Mouse (Mus musculus): ENCODE measurements around the gene Lzts3.
A peak's percentile ranks its signal among the peaks of the same experiment; 100 is the strongest.

Lzts3 gene

GRCm38 (mm10) chr2:130634739-130635411 is 7.7 kb downstream of the Lzts3 start:
- DNase-seq, result peak; percentile 21 to 37

GRCm38 (mm10) chr2:130634006-130634738 is 8.4 kb downstream of the Lzts3 start:
- no peak for DNase-seq

GRCm38 (mm10) chr2:130632887-130633675 is 9.5 kb downstream of the Lzts3 start:
- no peak for DNase-seq

- DNase-seq, result no peak
Observed at GRCm38 (mm10) chr2:130632416-130632815, 10.2 kb downstream of the Lzts3 start.

- DNase-seq, result peak; percentile 91
Observed at GRCm38 (mm10) chr2:130629839-130630203, 12.8 kb downstream of the Lzts3 start, which contains the start of the genes Fastkd5 and Ubox5. TSS of gene Fastkd5 (minus strand) at chr2:130630027. TSS of gene Ubox5 (minus strand) at chr2:130630038.

- DNase-seq, result no peak
Observed at GRCm38 (mm10) chr2:130629080-130629838, 13.3 kb downstream of the Lzts3 start.

- no peak for DNase-seq
Observed at GRCm38 (mm10) chr2:130628424-130628823, 14.2 kb downstream of the Lzts3 start.

GRCm38 (mm10) chr2:130618972-130619371 is 23.6 kb downstream of the Lzts3 start:
- no peak for DNase-seq

GRCm38 (mm10) chr2:130613091-130613490 is 29.5 kb downstream of the Lzts3 start:
- no peak for DNase-seq

- no peak for DNase-seq
Observed at GRCm38 (mm10) chr2:130602195-130602594, 40.4 kb downstream of the Lzts3 start.

GRCm38 (mm10) chr2:130598399-130598798 is 44.2 kb downstream of the Lzts3 start:
- no peak for DNase-seq

- no peak for DNase-seq
Observed at GRCm38 (mm10) chr2:130597601-130598010, 45.0 kb downstream of the Lzts3 start.

GRCm38 (mm10) chr2:130595596-130595995 is 47.0 kb downstream of the Lzts3 start:
- DNase-seq, result no peak

GRCm38 (mm10) chr2:130591016-130591415 is 51.6 kb downstream of the Lzts3 start:
- no peak for DNase-seq

- no peak for DNase-seq
Observed at GRCm38 (mm10) chr2:130589761-130590160, 52.8 kb downstream of the Lzts3 start.

GRCm38 (mm10) chr2:130589157-130589556 is 53.4 kb downstream of the Lzts3 start:
- DNase-seq, result no peak

GRCm38 (mm10) chr2:130588373-130588772 is 54.2 kb downstream of the Lzts3 start:
- no peak for DNase-seq

- DNase-seq, result no peak
Observed at GRCm38 (mm10) chr2:130586016-130586415, 56.6 kb downstream of the Lzts3 start.

- peak; percentile 42 to 61 for DNase-seq
Observed at GRCm38 (mm10) chr2:130583902-130584560, 58.6 kb downstream of the Lzts3 start.

All from lung, adult 18-20 months (tissue).